Mouse (Mus musculus): Measurements from ENCODE around the gene Slx4ip.

Slx4ip gene

DNA sequence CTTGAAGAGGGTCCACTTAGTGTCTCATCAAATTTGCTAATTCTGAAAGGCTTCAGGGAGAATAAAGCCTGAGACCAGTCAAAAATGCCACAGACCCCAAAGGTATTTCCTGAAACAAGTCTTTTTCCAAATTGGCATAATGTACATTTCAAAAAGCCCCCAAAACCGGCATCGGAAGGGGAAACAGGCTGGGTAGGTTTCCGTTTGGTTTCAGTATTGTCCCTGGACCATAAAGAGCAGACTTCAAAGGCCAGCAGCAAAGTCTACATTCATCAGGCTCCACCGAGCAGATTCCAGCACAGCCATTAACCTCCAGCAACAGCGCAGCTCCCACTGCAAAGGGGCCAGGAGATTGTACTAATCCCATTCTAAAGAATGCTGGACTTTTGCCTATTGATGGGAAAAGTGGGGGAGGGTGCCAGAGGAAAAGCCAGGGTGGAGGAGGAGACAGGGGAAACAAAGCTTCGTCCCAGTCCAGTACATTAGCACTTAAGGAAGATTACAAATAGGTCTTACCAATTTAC, 208.3 kb downstream of the Slx4ip start:
- no peak for DNase-seq (ENCODE audit: low spot score in 2 of 2)

DNA sequence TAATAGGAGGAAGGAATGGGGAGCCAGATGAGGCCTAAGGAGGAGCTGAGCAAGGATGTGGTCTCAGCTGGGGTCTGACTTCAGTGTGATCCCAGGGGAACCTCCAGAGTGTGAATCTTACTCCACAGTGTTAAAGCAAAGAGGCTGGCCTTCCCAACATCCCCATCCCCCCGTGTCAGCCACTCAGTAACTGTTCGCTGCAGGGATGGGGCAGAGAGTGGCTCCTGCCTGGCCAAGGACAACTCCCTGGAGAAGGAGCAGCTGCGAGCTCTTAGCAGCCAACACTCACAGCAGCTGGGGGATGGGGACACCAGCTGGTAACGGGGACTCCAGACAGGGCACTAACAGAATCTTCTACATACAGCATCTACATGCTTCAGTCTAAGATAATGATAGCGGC, 210.1 kb downstream of the Slx4ip start:
- peak; percentile 65 to 84 for DNase-seq (ENCODE audit: low spot score in 2 of 2)

DNA sequence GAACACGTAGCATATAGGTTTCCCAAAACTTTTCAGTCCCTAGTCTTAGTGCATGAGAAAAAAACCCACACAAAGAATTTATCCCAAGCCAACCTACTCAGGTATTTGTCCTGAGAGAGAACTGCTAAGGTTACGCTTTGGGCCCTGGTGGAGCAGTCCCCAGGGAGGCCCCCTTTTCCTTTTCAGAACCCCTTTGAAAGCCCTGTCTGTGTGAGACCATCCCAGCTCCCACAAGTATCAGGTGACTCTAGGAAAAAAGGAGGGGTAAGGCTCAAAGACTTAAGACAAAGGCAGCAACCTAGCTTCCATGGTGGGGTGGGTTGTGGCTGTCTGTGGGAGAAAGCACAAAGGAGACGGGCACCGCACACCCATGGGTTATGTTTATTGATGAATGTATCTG, 216.2 kb downstream of the Slx4ip start:
- DNase-seq (ENCODE audit: low spot score in 2 of 2): no peak

DNA sequence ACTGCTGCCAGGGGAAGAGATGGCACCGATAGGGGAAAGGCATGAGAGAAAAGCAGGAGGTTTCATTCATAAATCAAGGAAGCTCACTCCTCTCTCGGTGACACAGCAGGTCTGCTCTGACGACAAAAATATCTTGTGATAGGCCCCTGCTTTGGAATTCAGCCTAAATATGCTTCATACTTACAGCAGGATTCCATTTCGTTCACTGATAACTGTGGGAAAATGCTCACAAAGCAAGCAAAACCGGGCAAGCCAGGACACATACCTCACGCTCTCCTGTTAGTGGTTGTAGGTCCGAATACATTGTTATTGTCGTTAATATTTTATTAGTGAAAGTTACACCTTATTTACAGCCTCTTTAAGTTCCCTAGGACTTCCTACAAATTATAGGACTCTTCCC, 216.9 kb downstream of the Slx4ip start:
- no peak for DNase-seq (ENCODE audit: low spot score in 2 of 2)

DNA sequence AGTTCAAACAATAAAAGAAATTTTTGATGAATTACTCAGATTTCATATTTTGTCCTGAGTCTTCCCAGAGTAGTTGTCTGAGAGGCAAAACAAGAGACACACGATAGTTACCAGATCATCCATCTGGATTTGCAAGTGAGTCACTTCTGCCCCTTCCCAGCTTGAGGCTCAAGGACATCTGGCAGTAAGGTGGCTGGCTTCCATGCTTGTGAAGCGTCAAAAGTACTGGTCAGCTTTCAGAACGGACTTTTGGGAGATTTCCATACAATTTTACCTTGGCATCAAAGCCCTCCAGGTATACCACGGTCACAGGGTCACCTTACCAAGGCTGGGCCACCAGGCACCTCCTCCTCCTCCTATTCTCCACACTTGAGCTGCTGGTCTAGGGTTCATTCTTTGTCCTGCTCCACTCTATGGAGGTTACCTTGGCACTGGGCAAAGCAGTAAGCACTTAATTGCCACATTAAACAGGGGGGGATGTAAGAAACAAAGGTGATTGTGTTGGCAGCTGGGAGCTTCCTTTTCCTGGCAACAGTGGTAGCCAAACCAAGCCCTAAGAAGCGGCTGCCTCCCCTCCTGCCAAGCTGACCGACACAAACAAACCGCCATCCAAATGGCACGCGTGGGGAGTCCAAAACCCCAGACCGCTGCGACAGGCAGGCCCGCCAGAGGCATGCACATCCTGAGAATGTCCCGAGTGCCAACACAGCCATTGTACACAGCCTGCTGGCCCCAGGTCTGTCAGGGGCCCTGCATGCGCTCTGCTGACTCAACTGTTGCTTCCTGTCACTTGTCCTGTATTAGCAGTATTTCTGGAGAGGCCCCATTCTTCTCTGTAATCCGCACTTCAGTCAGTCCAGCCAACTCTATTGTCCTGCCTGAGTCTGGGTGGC, 218.5 kb downstream of the Slx4ip start:
- peak; percentile 45 to 59 for DNase-seq (ENCODE audit: low spot score in 2 of 2)

DNA sequence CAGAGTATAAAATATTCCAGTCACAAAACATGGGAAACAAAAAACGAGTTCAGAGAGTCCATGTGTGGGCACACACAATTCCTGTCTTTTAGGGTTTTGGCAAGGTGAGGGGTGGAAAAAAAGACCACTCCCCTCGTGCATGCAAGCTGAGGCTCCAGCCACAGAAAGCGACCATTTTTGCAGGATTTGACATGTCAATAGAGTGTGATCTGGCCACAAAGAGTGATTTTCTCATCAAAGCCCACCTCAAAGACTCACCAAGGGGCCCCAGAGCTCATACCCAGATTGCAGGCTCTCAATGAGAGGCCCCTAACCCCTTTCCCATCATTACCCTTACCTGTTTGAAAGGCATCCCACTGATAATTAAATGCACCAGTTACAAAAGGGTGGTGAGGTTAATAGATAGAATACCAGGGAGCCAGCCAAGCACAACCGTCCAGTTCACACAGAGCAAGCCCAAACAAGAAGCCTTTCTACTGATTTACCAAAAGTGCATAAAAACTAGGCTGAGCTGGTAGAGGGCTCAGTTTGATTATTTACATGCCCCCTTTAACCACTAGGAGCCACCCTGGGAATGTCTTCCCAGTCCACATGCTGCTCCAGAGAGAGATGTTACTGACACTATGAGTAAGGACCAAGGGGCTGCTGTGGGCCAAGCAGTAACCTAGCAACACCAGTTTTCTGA, 219.3 kb downstream of the Slx4ip start:
- no peak for DNase-seq (ENCODE audit: low spot score in 2 of 2)

DNA sequence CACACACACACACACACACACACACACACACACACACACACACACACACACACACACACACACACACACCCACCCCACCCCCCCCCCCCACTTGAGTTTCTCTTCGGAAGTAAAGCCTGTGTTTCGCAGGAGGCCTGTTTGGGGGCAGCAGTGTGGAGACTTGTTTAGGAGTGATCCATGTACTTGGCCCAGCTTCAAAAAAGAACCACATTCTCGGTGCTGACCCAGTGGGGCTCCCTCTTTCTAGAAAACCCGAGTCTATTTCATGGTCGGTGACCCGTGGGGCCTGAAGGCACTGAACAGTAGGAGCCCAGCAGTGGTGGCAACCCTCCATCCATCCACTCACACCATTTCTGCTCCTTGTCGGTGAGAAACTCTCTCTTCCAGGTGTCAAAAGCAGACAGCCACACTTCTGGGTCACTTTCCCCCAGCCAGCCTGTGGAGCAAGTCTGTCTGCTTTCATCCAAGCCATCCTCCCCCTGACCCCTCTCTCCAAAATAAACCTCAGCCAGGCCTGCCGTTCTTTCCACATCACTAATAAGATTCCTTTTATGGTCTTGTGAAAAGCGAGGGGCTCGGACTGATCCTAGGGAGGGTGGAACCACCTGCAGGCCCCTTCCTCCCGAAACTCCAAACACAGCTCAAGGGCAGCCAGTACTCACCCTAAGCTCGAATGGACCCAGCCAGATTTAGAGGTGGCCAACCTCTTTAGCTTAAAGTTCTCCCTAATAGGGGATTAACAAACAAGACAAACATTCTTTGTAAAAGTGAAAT, 222.5 kb downstream of the Slx4ip start:
- no peak for DNase-seq (ENCODE audit: low spot score in 2 of 2)

DNA sequence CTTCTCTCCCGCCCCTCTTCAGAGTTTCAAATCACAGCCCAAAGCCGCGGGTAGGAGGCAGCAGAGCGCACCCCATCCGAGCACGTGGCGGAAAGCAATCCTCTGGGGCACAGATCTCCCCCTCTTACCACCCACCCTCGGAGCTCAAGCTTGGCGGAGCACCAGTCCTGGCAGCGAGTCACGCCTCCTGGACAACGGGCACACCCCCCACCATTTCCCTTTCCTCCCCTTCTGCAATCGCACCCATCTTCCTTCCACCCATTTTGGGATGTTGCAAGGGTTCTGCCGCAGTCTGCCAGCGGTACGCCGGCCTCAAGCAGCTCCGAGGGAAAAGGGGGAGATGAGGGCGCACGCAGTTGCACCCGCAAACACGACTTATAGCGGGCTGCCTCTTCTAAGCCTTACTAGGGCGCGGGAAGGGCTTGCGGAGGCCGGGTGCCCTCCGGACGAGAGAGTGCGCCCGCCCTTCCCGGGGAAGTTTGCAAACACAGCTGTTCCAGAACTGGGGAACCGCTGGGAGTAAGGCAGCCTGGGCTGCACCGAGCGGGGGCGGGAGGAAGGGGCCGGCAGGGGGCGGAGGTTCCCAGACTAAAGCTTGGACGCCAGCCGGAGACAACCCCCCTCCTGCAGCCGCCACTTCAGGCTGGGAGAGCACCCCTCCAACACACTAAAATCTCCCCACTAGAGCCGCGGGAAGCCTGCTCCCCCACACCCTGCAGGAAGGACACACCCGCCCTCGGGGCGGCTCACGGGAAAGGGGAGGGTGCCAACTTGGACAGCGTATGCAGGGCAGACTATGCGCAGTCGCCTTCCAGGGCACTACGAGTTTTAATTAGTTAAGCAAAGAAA, 223.5 kb downstream of the Slx4ip start:
- DNase-seq (ENCODE audit: low spot score in 2 of 2): peak; percentile 85 to 89

DNA sequence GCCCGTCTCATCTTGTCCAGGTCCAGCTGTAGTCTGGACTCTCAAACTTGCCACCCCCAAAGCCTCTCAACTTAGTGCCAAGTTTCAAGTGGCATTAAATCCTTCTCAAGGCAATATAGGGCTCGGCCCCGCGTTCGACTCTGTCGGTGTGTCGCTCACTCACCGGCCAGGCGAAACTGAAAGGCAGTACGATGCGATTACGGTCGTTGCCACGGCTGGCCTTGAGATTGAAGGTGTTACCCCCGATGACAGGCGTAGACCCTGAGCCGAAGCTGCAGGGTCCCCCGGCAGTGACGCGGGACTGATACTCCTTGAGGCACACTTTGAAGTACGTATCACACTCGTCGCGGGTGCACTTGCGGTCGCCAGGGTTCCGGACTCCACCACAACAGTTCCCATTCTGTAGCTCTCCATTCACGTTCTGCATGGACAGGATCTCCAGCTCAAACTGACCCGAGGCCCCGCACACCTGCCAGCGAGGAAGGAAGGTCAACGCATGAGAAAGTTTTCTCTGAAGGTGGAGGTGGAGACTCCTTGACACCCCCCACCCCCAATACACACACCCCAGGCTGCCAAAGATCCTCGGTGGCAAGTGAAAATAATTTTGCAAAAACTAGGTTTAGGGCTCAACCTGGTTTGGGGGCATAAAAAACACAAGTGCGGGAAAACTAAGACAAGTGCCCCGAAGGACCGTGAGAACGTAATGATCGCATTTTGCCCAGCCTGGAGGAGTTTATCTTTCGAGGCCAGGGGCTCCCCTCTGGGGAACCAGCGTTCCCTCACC, 224.4 kb downstream of the Slx4ip start:
- DNase-seq (ENCODE audit: low spot score in 2 of 2): peak in 1 of 2 experiments; percentile 39

DNA sequence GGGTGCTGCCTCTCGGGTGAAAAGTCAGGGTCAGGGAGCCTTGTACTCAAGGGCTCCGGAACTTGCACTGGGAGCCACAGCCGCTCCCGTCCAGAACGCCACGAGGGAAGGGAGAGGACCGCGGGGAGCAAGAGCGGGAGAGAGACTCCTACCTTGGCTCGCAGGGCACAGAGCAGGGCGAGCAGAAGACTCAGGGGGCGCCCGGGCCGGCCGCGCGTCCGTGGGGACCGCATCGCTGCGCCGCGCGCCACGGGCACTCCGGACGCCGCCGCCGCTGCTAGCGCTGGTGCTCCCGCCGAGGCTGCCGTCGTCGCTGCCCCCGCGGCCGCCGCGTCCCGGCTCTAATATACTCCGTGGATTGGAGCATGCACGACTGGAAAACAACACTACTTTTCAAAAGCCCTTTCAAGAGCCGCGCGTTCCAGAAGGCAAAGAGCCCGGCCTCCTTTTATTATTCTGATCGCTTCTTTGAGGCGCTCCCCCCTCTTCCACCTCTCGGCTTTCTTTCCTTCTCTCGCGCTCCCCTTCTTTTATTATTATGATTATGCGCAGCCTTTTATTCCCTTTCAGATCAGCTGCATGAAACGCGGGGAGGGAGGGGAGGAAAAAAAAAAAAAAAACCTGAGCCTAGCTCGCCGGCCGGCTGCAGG, 225.1 kb downstream of the Slx4ip start, which contains the start of gene Jag1:
Jag1 (minus strand) TSS at position 620 of the 650 bp plus-strand sequence.
- peak in 1 of 2 experiments; percentile 28 for DNase-seq (ENCODE audit: low spot score in 2 of 2)

DNA sequence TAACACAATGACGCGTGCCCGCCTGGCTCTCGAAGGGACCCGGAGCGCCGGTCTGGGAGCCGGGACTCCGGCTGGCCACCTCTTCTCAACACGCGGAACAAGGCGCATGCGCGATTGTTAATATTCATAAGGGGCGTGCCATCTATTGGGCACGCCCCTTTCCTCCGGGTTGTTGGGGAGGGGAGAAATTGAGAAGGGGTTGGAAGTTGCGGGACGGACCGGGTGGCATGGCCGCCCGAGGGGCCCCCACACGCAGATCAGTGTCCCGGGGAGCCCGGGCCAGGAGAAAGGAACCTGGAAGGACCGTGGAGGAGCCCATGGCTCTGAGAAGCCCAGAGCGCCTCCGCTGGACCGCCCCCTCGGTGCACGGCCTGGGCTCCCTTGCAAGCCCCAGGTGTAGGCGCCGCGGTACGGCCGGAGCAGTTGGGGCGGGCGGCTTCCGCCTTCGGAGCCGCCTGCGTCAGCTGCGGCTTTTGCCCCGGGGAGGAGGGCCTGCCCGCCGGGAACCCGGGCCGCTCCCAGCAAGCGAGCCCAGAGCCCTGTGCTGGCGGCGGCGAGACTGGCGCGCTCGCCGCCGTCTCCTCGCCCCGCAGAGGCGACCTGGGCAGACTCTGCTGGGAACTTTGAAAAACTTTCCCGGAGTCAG, 225.8 kb downstream of the Slx4ip start:
- DNase-seq (ENCODE audit: low spot score in 2 of 2): peak; percentile 94 to 95

DNA sequence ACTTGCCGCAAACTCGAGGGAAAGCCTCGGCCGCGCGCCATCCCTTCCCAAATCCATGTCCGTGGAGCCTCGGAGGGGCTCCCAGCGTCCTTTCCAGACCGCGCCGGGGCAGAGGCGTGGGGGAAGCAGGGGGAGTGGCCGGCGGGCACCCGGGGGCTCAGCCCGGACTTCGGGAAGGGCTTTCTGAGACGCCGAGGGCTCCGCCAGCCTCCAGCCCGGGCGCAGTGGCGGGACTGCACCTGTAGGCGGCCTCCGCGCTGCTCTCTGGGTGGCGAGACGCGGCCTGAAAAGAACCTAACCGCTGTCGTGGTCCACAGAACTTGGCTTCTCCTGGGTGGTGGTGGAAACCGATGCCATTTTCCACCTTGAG, 226.3 kb downstream of the Slx4ip start:
- DNase-seq (ENCODE audit: low spot score in 2 of 2): peak; percentile 83 to 85

Measured in heart, adult 9 months (tissue).